Mouse (Mus musculus): ENCODE measurements around the gene Slc22a6.

The Slc22a6 gene

DNA sequence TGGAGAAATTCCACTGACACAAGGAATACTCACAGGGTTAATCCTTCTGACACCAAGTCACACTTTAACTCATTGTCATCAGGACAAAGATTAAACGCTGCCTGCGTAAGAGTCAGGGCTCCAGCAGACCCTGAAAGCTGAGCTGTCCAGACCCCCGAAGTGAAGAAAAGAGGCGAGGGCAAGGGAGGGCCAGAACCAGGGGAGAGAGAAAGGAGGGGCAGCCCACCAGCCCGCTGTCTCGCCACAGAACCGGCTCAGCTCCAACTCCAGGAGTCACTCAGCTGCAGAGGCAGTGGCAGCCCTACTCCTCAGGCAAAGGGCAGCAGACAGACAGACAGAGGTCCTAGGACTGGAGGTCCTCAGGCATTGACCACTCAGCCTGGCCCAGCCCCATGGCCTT lies at the start of gene Slc22a6:
Slc22a6 (plus strand) TSS at position 136 of the 400 bp plus-strand sequence.
- DNase-seq (ENCODE audit: low spot score in 2 of 2), result no peak

DNA sequence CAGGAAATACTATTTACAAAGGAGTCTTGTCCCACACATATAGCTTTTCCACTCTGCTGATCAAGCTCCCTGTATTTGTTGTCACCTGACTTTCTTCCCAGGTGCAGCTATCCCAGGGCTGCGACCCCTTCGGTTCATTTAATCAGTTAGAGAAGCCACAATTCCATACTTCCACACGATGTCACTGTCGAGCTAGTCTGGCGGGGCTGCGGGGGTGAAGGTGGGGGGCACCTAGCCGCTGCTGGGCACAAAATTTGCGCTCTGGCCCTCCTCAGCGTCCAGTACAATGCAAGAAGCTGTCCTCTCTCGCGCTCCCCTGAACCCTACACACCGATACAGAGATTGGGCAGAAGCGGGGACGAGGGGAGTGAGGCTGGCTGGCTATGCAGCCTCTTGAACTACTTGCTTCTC lies 48.4 kb upstream of the Slc22a6 start:
- peak; percentile 51 to 62 for DNase-seq (ENCODE audit: low spot score in 2 of 2)

DNA sequence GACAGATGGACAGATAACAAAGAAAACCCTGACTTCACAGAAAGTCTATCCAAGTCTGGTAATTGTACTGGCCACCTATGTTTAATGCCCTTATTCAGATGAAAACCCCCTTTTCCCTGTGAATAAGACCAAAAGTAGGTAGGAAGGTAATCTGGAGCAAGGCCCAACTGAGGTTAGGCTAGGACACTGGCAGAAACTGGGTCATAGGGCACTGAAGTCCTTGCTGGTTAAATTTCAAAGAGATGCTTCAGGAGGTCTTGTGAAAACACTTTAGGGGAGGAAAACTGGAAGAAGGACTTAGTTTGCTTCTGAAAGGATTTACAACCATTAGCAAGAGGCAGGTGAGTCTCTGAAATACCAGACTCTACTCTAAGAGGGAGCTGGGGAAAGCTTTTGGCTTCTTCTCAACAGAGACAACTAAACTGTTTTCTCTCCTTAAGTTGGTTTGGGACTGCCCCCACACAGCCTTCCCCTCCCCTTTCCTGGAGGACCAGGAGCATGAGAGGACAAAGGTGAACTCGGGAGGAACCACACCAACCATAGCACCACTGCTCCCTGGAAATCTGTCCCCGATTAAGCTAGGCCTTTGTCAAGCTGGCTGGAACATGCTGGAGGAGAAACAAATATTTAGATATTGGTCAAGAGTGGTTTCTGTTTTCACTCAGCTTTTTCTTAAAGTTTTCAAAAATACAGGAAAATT lies 47.3 kb upstream of the Slc22a6 start:
- DNase-seq (ENCODE audit: low spot score in 2 of 2), result no peak

DNA sequence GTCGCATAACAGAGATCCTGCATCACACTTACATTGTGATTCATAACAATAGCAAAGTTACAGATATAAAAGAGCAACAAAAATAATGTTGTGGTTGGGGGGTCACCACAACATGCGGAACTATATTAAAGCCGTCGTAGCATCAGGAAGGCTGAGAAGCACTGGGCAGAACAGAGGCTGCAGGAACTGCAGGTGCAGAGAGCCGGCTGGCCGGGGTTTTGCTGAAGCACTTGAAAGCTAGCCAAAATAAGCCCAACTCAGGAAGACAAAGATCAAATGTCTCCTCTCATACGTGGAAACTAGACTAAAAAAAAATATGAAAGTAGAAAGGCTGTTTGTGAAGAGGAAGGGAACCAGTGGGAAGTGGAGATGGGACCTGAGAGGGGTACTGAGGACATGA lies 46.1 kb upstream of the Slc22a6 start:
- no peak for DNase-seq (ENCODE audit: low spot score in 2 of 2)

DNA sequence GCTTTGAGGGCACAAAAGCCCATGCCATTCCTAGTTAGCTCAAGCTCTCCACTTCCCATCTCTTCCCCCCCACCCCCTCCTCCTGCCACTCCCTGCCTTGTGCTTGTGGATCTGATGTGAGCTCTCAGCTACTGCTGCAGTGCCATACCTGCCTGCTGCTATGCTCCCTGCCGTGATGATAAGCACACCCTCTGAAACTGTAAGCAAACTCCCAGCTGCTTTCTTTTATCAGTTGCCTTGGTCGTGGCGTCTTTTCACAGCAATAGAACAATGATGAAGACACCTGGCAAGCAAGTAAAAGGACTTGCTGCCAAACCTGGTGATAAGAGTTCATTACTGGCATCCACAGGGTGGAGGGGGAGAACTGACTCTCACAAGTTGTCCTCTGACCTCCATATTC lies 45.4 kb upstream of the Slc22a6 start:
- no peak for DNase-seq (ENCODE audit: low spot score in 2 of 2)

DNA sequence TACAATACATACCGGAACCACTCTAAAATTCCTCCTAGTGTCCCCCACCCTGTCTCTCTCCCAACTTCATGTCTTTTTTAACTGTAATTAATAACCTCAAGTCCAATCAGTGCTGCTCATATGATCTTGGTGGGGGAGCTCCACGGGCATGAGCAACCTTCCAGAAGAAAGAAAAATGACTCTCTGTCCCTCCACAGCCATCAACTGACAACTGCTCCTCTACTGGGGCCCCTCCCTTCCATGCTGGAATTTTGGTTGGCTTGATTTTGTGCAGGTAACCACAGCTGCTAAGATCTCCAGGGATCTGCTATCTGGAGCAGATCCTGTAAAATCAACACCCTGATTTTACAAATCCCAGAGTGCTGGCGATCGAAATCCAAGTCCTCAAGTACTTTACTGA lies 40.4 kb upstream of the Slc22a6 start:
- no peak for DNase-seq (ENCODE audit: low spot score in 2 of 2)

DNA sequence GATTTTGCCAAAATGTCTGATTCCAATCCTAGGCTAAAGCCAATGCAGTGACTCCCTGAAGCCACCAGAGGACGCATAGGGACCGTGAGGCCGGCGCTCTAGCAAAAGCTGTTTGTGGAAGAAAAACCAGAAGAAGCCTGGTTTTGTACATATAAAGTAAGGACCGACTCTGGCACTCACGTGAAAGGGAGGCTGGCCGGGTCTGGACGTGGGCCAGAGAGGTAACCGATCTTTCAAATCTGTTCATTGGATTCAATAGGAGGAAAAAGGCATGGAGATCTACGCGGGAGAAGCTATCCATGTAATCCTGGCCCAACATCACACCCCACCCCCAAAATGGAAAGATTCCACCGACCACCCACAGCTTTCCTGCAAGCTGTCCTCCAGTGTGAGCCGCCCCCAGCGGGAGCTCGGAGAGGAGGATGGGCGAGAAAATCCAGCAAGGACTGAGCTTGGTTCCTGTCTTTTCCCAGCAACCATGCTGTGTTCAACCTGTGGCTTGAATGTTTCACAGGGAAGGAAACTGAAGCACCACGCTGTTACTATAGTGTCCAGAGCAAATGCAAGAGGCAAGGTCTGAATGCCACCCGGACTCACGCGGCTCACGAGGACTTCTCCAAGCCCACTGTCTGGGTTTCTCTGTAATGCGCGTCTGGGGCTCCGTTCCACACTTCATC lies 39.4 kb upstream of the Slc22a6 start:
- DNase-seq (ENCODE audit: low spot score in 2 of 2), result peak; percentile 91 to 93

DNA sequence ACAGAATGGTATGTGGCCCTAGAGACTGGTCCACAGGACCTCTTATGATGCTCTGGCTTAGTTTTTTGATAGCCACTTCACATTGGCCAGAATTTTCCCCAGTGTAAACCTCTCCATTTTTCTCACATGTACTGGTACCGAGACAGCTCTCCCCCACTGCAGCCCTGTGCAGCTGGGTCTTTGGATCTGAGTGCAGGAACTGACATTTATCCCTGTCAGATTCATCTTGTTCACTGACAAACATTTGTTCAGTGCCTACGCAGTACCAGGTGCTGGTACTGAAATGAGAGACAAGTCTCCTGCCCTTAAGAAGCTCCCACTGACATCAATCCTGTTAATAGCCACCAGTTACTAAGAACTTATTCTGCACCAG lies 38.9 kb upstream of the Slc22a6 start:
- DNase-seq (ENCODE audit: low spot score in 2 of 2), result peak in 1 of 2 experiments; percentile 46

DNA sequence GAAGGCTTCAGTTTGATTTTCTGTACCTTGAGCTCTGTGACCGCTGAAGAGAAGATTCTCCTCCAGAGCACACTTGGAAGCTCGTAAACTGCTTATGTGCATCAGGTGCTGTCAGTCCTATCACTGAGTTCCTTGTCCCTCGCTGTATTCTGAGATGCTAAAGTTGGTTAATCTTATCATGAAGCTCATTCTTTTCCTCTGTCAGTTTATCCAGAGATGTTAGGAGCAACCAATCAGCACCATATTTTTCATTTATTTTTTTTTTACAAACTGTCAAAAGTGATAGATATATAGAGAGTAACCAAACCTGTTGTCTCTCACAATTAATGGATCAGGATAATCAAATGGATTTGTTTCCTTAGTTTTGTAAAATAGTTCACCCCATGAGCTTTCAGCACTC lies 32.5 kb upstream of the Slc22a6 start:
- no peak for DNase-seq (ENCODE audit: low spot score in 2 of 2)

DNA sequence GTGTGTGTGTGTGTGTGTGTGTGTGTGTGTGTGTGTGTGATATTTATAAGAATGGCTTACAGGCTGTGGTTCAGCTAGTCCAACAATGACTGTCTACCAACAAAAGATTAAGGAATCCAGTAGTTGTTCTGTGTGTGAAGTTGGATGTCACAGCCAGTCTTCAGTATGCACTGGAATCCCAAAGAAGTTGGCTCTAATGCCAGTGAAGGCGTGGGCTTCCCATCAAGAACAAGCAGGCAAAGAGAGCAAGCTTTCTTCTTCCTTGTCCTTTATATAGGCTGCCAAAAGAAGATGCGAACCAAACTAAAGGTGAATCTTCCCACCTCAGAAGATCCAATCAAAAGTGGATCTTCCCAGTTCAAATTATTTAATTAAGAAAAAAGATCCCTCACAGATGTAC lies 31.9 kb upstream of the Slc22a6 start:
- DNase-seq (ENCODE audit: low spot score in 2 of 2), result no peak

DNA sequence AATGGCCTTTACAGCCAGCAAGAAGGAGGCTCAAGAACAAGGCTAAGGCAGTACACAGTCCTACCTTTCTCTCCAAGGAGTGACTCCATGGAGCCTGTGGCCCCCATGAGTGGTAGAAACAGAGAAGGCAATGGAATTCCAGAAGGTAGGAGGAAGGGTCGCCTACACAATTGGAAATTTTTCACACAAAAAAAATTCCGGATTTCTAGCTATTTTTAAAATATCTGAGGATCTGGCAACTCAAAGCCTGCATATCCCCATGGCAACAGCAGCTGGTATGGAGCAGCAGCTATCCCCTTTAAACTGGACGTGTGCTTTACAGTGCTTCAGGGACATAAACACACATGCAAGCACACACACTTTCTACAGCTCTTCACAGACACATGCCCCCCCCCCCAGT lies 31.5 kb upstream of the Slc22a6 start:
- peak; percentile 45 to 77 for DNase-seq (ENCODE audit: low spot score in 2 of 2)

DNA sequence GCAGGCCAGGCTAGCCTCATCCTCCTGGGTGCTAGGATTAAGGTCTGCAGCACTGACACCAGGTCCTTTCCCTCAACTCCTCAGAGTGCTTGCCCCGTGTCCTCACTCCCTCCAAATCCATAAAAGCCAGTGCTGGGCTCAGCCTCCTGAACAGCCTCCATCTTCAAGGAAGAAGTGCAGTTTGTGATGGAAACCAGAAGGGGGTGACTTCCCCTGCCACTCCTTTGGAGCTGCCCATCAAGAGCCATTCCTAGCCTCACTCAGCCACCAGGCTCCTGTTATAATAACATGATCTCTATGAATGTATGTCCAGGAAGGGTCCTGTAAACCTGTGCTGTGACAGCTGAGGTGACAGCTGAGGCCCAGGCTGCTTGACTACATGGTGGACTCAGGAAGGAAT lies 30.5 kb upstream of the Slc22a6 start:
- no peak for DNase-seq (ENCODE audit: low spot score in 2 of 2)

DNA sequence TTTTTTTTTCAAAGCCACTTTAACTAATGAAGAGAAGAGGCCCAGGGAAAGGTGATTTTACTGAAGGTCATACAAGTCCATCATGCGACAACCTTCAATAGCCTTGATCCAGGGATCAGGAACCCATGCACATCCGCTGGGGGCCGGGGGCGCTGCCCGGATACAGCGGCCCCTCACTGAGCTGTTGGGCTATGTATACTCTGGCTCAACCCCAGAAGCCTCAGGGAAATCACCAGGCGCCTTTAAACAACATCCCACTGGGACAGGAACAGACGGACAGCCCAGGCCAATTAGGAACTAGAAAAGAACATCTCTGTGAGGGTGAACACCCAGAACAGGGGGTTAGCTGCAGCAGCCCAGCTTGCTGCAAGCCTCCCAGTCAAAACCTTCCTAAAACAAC lies 26.9 kb upstream of the Slc22a6 start, which contains the start of gene Slc22a8:
Slc22a8 (plus strand) TSS at position 301 of the 400 bp plus-strand sequence.
- DNase-seq (ENCODE audit: low spot score in 2 of 2), result no peak

DNA sequence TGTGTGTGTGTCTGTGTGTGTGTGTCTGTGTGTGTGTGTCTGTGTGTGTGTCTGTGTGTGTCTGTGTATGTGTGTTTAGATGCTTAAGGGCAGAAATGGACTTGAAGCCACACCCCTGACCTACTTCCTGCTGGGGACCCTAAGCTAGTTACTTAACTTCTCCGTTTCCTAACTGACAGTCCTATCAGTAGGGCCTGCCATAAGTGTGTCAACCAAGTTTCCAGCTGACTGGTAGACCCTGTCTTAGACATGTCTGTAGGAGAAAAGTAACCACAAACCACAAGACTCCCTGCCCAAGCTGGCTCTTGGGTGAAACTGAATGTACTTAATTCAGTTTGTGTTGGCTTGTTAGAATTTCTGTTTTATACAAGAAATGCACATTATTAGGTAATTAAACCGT lies 25.7 kb upstream of the Slc22a6 start:
- DNase-seq (ENCODE audit: low spot score in 2 of 2), result no peak

DNA sequence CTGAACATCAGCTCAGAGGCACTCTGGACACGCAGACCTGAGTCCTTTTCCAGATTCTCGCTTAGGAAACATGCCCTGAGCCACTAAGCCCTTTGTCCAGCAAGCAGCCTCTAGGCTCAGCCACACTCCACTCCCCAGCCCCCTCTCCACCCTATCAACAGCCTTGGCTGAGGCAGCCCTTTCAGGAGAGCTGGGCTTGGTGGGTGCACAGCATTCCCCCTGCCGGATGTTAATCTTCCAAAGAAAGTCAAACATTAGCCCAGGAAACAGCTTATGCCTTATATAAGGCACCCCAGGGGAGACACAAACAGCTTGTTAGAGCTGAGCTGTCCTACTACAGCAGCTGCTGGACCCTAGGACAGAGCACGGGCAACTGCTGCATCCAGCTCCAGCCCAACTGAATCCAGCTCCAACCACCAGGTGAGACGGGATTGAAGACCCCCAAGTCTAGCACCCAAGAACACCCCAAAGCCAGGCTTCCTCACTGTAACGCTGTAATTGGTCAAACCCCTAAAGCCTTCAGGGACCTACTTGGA lies 24.9 kb upstream of the Slc22a6 start:
- DNase-seq (ENCODE audit: low spot score in 2 of 2), result no peak

DNA sequence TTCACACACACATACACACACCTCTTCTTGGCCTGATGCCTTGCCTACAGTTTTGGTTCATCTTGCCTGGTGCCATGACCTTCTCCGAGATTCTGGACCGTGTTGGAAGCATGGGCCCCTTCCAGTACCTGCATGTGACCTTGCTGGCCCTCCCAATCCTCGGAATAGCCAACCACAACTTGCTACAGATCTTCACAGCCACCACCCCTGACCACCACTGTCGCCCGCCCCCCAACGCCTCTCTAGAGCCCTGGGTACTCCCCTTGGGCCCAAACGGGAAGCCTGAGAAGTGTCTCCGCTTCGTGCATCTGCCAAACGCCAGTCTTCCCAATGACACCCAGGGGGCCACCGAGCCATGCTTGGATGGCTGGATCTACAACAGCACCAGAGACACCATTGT lies 24.0 kb upstream of the Slc22a6 start:
- no peak for DNase-seq (ENCODE audit: low spot score in 2 of 2)

DNA sequence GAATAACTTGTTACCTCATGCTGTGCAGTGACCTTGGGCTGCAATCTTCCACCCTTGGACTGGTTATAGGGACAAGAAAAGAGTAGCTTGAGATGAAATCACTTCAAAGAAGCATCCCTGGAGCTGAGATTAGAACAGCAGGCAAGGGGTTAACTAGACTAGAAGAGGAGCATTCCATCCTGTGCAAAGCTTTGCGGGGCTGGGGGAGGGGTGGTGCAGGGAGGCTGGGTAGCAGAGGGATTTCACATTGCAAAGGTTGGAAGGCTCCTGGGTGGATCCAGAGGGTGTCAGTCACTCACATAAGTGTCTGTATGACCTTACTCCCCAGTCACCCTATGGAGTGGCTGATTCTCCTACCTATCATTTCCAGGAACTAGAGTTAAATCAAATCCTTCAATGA lies 23.3 kb upstream of the Slc22a6 start:
- no peak for DNase-seq (ENCODE audit: low spot score in 2 of 2)

DNA sequence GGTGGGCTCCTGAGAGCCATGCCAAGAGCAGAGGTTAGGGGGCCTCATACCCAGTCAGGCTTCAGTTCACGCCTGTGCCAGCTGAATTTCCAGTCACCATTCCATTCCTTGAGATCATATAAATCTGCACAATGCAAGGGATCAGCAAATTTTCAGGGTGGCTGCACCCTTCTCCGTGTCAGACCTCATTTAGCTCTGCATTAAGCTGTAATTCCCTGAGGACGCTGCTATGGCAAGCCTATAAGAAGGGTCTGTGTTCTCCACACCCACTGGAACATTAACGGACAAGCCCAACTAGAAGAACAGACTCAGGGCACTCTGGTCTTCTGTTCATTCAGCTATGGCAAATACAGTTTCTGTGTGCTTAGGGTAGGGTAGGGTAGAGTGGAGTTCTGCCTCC lies 20.6 kb upstream of the Slc22a6 start:
- no peak for DNase-seq (ENCODE audit: low spot score in 2 of 2)

DNA sequence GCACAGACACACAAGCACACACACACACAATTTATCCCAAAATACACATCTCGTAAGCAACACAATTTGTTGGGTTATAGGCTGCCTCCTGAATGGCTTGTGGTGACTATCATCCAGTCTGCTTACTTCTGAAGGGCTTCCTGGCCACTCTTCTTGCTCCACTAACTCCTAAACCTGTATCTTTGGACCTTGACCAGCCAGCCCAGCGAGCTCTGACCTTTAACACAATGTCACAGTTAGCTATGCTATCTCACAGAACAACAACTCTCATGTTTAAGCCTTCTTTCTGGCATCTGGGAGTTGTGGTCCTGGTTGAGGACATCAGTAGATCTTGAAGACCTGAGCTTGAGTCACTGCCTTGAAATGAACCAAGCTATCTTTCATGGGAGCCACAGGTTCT lies 18.6 kb upstream of the Slc22a6 start:
- no peak for DNase-seq (ENCODE audit: low spot score in 2 of 2)

DNA sequence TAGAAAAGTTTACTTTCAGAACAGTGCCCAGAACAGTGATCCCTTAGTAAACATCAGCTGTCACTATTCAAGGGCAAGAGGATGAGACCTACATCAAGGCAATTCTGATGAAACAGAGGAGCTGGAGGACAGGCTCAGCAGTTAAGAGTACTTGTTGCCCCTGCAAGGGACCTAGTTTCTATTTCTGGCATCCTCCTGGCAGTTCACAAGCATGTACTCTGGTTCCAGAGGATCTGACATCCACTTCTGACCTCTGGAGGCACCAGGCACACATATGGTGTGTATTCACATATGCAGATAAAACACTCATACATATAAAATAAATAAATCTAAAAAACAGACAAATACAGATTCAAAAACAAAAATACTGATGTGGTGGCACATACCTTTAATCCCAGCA lies 15.9 kb upstream of the Slc22a6 start:
- no peak for DNase-seq (ENCODE audit: low spot score in 2 of 2)

DNA sequence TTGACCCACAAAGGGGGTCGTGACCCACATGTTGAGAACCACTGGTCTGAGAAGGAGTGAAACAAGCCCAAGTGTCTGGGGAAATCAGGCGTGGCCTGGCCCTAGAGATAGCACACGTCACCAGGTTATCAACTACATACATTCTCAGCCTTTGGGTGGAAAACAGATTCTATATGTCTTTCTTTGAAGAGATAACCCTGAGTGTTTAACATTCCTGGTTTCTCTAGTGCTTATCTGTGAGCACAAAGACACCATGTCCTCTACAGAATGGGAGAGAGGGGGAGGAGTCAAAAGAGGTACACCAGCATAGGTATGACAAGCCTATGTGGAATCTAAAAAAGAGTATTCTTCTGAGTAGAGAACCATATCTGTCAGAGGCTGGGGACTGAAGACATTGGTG lies 14.9 kb upstream of the Slc22a6 start:
- DNase-seq (ENCODE audit: low spot score in 2 of 2), result no peak

DNA sequence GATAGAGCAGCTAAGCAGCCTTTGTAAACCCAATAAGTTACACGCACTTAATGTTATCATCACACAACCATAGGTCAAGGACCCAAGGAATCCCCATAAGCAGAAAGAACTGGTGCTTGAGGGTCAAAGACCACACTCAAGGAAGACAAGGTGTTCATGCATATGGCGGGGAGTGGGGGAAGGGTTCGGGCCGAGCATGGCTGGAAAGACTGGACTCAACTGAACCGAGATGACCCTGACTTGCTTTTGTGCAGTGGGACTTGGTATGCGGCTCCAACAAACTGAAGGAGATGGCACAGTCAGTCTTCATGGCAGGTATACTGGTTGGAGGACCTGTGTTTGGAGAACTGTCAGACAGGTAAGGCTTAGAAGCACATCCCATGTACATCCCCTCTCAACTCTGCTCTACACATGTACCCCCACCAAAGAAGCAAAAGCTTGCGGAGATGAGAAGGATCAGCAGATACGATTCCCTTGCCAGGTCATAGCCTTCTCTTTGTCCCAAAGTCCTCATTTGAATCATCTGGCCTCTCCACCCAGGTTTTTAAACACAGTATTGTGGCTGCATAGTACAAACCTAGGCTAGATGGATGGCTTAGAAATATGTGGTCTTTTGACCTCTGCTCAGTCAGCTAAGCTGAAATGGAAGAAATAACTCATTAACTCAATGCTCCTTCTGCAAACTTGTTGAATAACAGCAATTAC lies 13.2 kb upstream of the Slc22a6 start:
- no peak for DNase-seq (ENCODE audit: low spot score in 2 of 2)

DNA sequence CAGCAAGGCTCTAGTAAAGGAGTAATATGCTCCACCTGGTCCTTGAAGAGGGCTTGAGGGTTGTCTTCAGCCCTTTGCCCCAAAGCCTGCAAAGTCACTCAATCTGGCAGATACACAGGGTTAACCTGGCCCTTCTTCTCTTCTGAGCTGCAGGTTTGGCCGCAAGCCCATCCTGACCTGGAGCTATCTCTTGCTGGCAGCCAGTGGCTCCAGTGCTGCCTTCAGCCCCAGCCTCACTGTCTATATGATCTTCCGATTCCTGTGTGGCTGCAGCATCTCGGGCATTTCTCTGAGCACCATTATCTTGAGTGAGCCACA lies 12.6 kb upstream of the Slc22a6 start:
- DNase-seq (ENCODE audit: low spot score in 2 of 2), result no peak

Data from right cerebral cortex, postnatal 10 days (tissue).